Mouse (Mus musculus): ENCODE measurements around the gene Traf3. TPM values are rescaled to one million over a fixed set of nuclear protein-coding genes. Genes with fewer than 3 reads are reported as not detected.

The Traf3 gene
- polyA plus RNA-seq, 1 experiment from 2014 or later: 10.8 TPM

GRCm38 (mm10) chr12:111181848-111182247 lies 15.7 kb downstream of the Traf3 start:
- no peaks in the 10 kb centered on the region for H3K4me1 ChIP-seq (ENCODE audit: control insufficient read depth, insufficient read depth, low read length)
- no peak overlapping the region for H3K9ac ChIP-seq (ENCODE audit: low read length)
- 91% methylated on average over 5 of the region's 5 CpGs for WGBS
- H3K4me2 ChIP-seq (ENCODE audit: low read depth, severe bottlenecking): no peak overlapping the region
- no peak for ATAC-seq (ENCODE audit: insufficient number of reproducible peaks, low FRiP score, low TSS enrichment, low read depth)
- no peaks in the 10 kb centered on the region for H3K27me3 ChIP-seq (ENCODE audit: control insufficient read depth, insufficient read depth, low read length)
- no peaks in the 10 kb centered on the region for H3K9me3 ChIP-seq (ENCODE audit: control insufficient read depth, low read length)
- H3K27ac ChIP-seq (replicated peaks; ENCODE audit: low read depth, low read length): no peak overlapping the region
- no peak overlapping the region for H3K4me3 ChIP-seq (ENCODE audit: low read depth, low read length)
- no peaks in the 10 kb centered on the region for H3K36me3 ChIP-seq (ENCODE audit: control insufficient read depth, insufficient read depth, low read length)
- no peak for DNase-seq (ENCODE audit: low spot score)

- Histone ChIP-seq H3K27me3 (ENCODE audit: control insufficient read depth, insufficient read depth, low read length) (no peaks in the 10 kb centered on the region), H3K4me2 (ENCODE audit: low read depth, severe bottlenecking) (no peak overlapping the region), H3K9ac (ENCODE audit: low read length) (no peak overlapping the region), H3K27ac (replicated peaks; ENCODE audit: low read depth, low read length) (no peak overlapping the region), H3K9me3 (ENCODE audit: control insufficient read depth, low read length) (no peaks in the 10 kb centered on the region), H3K36me3 (ENCODE audit: control insufficient read depth, insufficient read depth, low read length) (no peaks in the 10 kb centered on the region), H3K4me1 (ENCODE audit: control insufficient read depth, insufficient read depth, low read length) (no peaks in the 10 kb centered on the region), H3K4me3 (ENCODE audit: low read depth, low read length) (no peak overlapping the region)
- ATAC-seq (ENCODE audit: insufficient number of reproducible peaks, low FRiP score, low TSS enrichment, low read depth) (no peak), DNase-seq (ENCODE audit: low spot score) (no peak)
- 95% methylated on average over 6 of the region's 6 CpGs for WGBS
These were observed 16.2 kb downstream of the Traf3 start for GRCm38 (mm10) chr12:111182378-111182777.

GRCm38 (mm10) chr12:111184476-111184875 lies 18.3 kb downstream of the Traf3 start, which contains the start of gene 4930595D18Rik:
TSS of gene 4930595D18Rik (minus strand) at chr12:111184491.
- WGBS: 84% methylated on average over 5 of the region's 5 CpGs
- Histone ChIP-seq H3K4me3 (ENCODE audit: low read depth, low read length) (no peak within 1 kb of the TSS), H3K27ac (replicated peaks; ENCODE audit: low read depth, low read length) (no peak within 1 kb of the TSS), H3K4me1 (ENCODE audit: control insufficient read depth, insufficient read depth, low read length) (no peaks in the 10 kb centered on the region), H3K4me2 (ENCODE audit: low read depth, severe bottlenecking) (no peak within 1 kb of the TSS), H3K9me3 (ENCODE audit: control insufficient read depth, low read length) (no peaks in the 10 kb centered on the region), H3K9ac (ENCODE audit: low read length) (no peak within 1 kb of the TSS), H3K36me3 (ENCODE audit: control insufficient read depth, insufficient read depth, low read length) (no peaks in the 10 kb centered on the region), H3K27me3 (ENCODE audit: control insufficient read depth, insufficient read depth, low read length) (no peaks in the 10 kb centered on the region)
- DNase-seq (ENCODE audit: low spot score) (no peak), ATAC-seq (ENCODE audit: insufficient number of reproducible peaks, low FRiP score, low TSS enrichment, low read depth) (no peak)

DNA sequence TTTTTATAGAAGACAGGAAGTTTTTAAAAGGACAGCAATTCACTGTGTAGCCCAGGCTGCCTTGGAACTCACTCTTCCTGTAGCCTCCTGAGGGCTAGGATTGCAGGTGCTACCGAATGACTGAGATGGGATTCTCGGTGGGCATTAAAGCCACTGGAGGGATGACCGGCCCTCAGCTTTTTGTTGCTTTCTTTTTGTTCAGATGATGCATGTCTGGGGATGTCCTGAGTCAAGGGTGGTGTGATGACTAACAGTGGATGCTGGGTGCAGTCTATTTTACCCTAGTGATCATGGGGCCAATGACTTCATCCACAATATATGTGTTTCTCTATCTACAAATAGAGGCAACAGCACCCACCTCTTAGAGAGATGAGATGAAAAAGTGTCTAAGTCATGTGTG lies 20.8 kb downstream of the Traf3 start:
- WGBS: 85% methylated on average over 3 of the region's 3 CpGs
- no peak for ATAC-seq (ENCODE audit: insufficient number of reproducible peaks, low FRiP score, low TSS enrichment, low read depth)

DNA sequence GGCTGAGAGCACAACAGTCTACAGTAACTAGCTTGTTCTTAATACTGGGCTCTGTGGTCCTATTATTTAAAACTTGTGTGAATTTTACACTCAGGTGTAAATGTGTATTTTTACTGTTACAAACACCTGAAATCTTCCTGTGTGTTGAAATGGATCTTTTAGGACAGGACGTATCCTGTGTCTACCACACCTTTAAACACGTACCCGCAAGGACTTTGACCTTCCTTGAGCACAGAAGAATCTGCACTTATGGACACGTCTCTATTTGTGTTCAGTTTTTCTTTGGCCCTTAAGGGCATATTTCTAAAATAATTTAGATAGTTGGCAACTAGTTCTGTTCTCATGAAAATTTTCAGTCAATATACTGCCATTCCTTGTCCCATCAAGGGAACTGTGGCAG lies 22.1 kb downstream of the Traf3 start:
- ATAC-seq (ENCODE audit: insufficient number of reproducible peaks, low FRiP score, low TSS enrichment, low read depth) (no peak), DNase-seq (ENCODE audit: low spot score) (no peak)
- H3K27me3 ChIP-seq (ENCODE audit: control insufficient read depth, insufficient read depth, low read length): no peaks in the 10 kb centered on the region
- no peak overlapping the region for H3K27ac ChIP-seq (replicated peaks; ENCODE audit: low read depth, low read length)
- peaks cover 1% of the 10 kb centered on the region; the same call in 1 of the 2 replicates for H3K4me1 ChIP-seq (ENCODE audit: control insufficient read depth, insufficient read depth, low read length)
- H3K9me3 ChIP-seq (ENCODE audit: control insufficient read depth, low read length): no peaks in the 10 kb centered on the region
- WGBS: 92% methylated on average over 4 of the region's 4 CpGs
- H3K4me3 ChIP-seq (ENCODE audit: low read depth, low read length): no peak overlapping the region
- H3K4me2 ChIP-seq (ENCODE audit: low read depth, severe bottlenecking): no peak overlapping the region
- H3K9ac ChIP-seq (ENCODE audit: low read length): no peak overlapping the region
- H3K36me3 ChIP-seq (ENCODE audit: control insufficient read depth, insufficient read depth, low read length): no peaks in the 10 kb centered on the region

More for the DNA sequence above, 20.8 kb downstream of the Traf3 start:
- H3K4me2 ChIP-seq (ENCODE audit: low read depth, severe bottlenecking): no peak overlapping the region
- no peak for DNase-seq (ENCODE audit: low spot score)
- H3K27ac ChIP-seq (replicated peaks; ENCODE audit: low read depth, low read length): no peak overlapping the region
- H3K9ac ChIP-seq (ENCODE audit: low read length): no peak overlapping the region
- no peaks in the 10 kb centered on the region for H3K4me1 ChIP-seq (ENCODE audit: control insufficient read depth, insufficient read depth, low read length)
- H3K4me3 ChIP-seq (ENCODE audit: low read depth, low read length): no peak overlapping the region
- no peaks in the 10 kb centered on the region for H3K36me3 ChIP-seq (ENCODE audit: control insufficient read depth, insufficient read depth, low read length)
- no peaks in the 10 kb centered on the region for H3K27me3 ChIP-seq (ENCODE audit: control insufficient read depth, insufficient read depth, low read length)
- H3K9me3 ChIP-seq (ENCODE audit: control insufficient read depth, low read length): no peaks in the 10 kb centered on the region

GRCm38 (mm10) chr12:111190355-111190754 lies 24.2 kb downstream of the Traf3 start:
- peaks cover 4% of the 10 kb centered on the region; the same call in 1 of the 2 replicates for H3K4me1 ChIP-seq (ENCODE audit: control insufficient read depth, insufficient read depth, low read length)
- ATAC-seq (ENCODE audit: insufficient number of reproducible peaks, low FRiP score, low TSS enrichment, low read depth) (no peak), DNase-seq (ENCODE audit: low spot score) (no peak)
- H3K27ac ChIP-seq (replicated peaks; ENCODE audit: low read depth, low read length): no peak overlapping the region
- H3K36me3 ChIP-seq (ENCODE audit: control insufficient read depth, insufficient read depth, low read length): no peaks in the 10 kb centered on the region
- H3K9ac ChIP-seq (ENCODE audit: low read length): no peak overlapping the region
- WGBS: 84% methylated on average over 5 of the region's 5 CpGs
- no peak overlapping the region for H3K4me2 ChIP-seq (ENCODE audit: low read depth, severe bottlenecking)
- no peaks in the 10 kb centered on the region for H3K9me3 ChIP-seq (ENCODE audit: control insufficient read depth, low read length)
- H3K27me3 ChIP-seq (ENCODE audit: control insufficient read depth, insufficient read depth, low read length): no peaks in the 10 kb centered on the region
- H3K4me3 ChIP-seq (ENCODE audit: low read depth, low read length): no peak overlapping the region

DNA sequence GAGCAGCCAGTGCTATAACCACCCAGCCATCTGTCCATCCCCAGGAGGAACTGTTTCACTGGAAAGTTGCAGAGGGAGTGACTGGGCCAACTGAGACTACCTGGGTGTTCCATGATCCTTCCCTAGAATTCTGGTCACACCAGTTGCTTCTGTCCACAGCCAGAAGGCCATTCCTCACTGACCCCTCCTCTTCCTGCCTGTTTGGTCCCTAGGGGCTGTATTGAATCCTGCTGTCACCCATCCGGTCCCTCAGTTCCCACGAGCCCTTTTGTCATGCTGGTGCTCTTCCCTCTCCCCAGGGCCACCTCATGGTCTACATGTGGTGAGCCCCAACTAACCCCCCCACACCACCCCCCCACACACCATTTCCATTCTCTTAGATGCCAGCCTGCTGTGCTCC lies 24.7 kb downstream of the Traf3 start:
- no peak for ATAC-seq (ENCODE audit: insufficient number of reproducible peaks, low FRiP score, low TSS enrichment, low read depth)
- Histone ChIP-seq H3K27ac (replicated peaks; ENCODE audit: low read depth, low read length) (no peak overlapping the region), H3K9me3 (ENCODE audit: control insufficient read depth, low read length) (no peaks in the 10 kb centered on the region), H3K9ac (ENCODE audit: low read length) (no peak overlapping the region), H3K4me2 (ENCODE audit: low read depth, severe bottlenecking) (no peak overlapping the region), H3K4me1 (ENCODE audit: control insufficient read depth, insufficient read depth, low read length) (peaks cover 4% of the 10 kb centered on the region; the same call in 1 of the 2 replicates), H3K27me3 (ENCODE audit: control insufficient read depth, insufficient read depth, low read length) (no peaks in the 10 kb centered on the region), H3K4me3 (ENCODE audit: low read depth, low read length) (no peak overlapping the region), H3K36me3 (ENCODE audit: control insufficient read depth, insufficient read depth, low read length) (no peaks in the 10 kb centered on the region)
- no peak for DNase-seq (ENCODE audit: low spot score)
- 66% methylated on average over 2 of the region's 2 CpGs for whole genome bisulfite sequencing

DNA sequence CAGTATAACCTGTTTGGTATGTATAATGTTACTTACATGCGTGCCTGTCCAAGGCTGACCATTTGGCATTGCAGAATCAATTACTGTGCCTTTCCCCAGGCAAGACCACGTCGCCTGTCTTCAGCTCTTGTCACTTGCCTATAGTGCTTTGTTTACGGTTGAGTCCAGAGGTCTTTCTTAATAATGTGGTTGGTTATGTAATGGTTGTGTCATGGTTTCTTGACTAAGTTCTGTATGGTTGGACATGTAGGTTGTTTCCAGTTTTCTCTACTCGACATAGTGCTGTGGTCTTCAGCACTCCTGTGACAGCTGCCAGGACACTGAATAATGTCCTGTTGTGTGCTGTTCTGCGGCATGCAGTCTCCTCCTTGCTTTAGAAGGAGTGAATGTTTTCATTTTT lies 26.6 kb downstream of the Traf3 start:
- peaks cover 4% of the 10 kb centered on the region; the same call in 1 of the 2 replicates for H3K4me1 ChIP-seq (ENCODE audit: control insufficient read depth, insufficient read depth, low read length)
- H3K4me3 ChIP-seq (ENCODE audit: low read depth, low read length): no peak overlapping the region
- 82% methylated on average over 6 of the region's 6 CpGs for WGBS
- H3K36me3 ChIP-seq (ENCODE audit: control insufficient read depth, insufficient read depth, low read length): no peaks in the 10 kb centered on the region
- H3K27me3 ChIP-seq (ENCODE audit: control insufficient read depth, insufficient read depth, low read length): no peaks in the 10 kb centered on the region
- DNase-seq (ENCODE audit: low spot score) (no peak), ATAC-seq (ENCODE audit: insufficient number of reproducible peaks, low FRiP score, low TSS enrichment, low read depth) (no peak)
- no peak overlapping the region for H3K9ac ChIP-seq (ENCODE audit: low read length)
- no peak overlapping the region for H3K27ac ChIP-seq (replicated peaks; ENCODE audit: low read depth, low read length)
- H3K9me3 ChIP-seq (ENCODE audit: control insufficient read depth, low read length): no peaks in the 10 kb centered on the region
- H3K4me2 ChIP-seq (ENCODE audit: low read depth, severe bottlenecking): no peak overlapping the region

- ATAC-seq (ENCODE audit: insufficient number of reproducible peaks, low FRiP score, low TSS enrichment, low read depth) (no peak), DNase-seq (ENCODE audit: low spot score) (no peak)
- H3K4me1 ChIP-seq (ENCODE audit: control insufficient read depth, insufficient read depth, low read length): peaks cover 4% of the 10 kb centered on the region; the same call in 1 of the 2 replicates
- H3K4me2 ChIP-seq (ENCODE audit: low read depth, severe bottlenecking): no peak overlapping the region
- no peak overlapping the region for H3K4me3 ChIP-seq (ENCODE audit: low read depth, low read length)
- H3K36me3 ChIP-seq (ENCODE audit: control insufficient read depth, insufficient read depth, low read length): no peaks in the 10 kb centered on the region
- H3K27ac ChIP-seq (replicated peaks; ENCODE audit: low read depth, low read length): no peak overlapping the region
- no peaks in the 10 kb centered on the region for H3K27me3 ChIP-seq (ENCODE audit: control insufficient read depth, insufficient read depth, low read length)
- 80% methylated on average over 9 of the region's 9 CpGs for WGBS
- no peaks in the 10 kb centered on the region for H3K9me3 ChIP-seq (ENCODE audit: control insufficient read depth, low read length)
- no peak overlapping the region for H3K9ac ChIP-seq (ENCODE audit: low read length)
These were observed 27.2 kb downstream of the Traf3 start for GRCm38 (mm10) chr12:111193331-111193730.
